ENCODE assay signal across 21 mouse cellular contexts in genomic region chr1:118551152-118551551, GRCm38 (mm10).
"Had no signal": no experiment of that assay in that cellular context is flagged by ENCODE, and none has a peak within 500 bp of the region (broad histone marks: within the 10 kb centered on the region; RNA-seq: fewer than 3 reads in every experiment).

No protein-coding gene starts in this region.

- ATAC-seq: liver, postnatal 0 days; lung, postnatal 0 days; midbrain, embryonic 16.5 days had no signal

- H3K4me3 ChIP-seq: lung, embryonic 15.5 days; megakaryocyte, embryonic 14.5 days; midbrain, embryonic 10.5 days; midbrain, embryonic 12.5 days; myocyte; neural tube, embryonic 13.5 days; neural tube, embryonic 15.5 days; stomach, embryonic 15.5 days had no signal

- DNase-seq: liver, postnatal 0 days; lung, adult 2 months; midbrain, embryonic 14.5 days; retina, postnatal 1 day; right cerebral cortex, adult 18-20 months; right cerebral cortex, postnatal 25 days; thymus, adult 18-20 months; thymus, postnatal 14 days; thymus, postnatal 36 days had no signal

- H3K27ac ChIP-seq: lung, embryonic 15.5 days; macrophage; midbrain, embryonic 10.5 days; midbrain, embryonic 12.5 days; neural tube, embryonic 13.5 days; neural tube, embryonic 15.5 days; stomach, embryonic 15.5 days; stomach, postnatal 0 days had no signal
